Mouse (Mus musculus) stomach, postnatal 0 days (tissue): ENCODE data around the gene Plekha1.

Experiments
- CTCF ChIP-seq: IDR thresholded peaks from 2 replicates; pipeline ENCODE4 v1.5.1; 2016; ENCODE audit warnings: antibody characterized with exemption, low read depth, mild to moderate bottlenecking, moderate library complexity
- EP300 ChIP-seq: optimal IDR thresholded peaks from 2 replicates; pipeline ENCODE3; 2016; ENCODE audit warnings: antibody characterized with exemption

DNA sequence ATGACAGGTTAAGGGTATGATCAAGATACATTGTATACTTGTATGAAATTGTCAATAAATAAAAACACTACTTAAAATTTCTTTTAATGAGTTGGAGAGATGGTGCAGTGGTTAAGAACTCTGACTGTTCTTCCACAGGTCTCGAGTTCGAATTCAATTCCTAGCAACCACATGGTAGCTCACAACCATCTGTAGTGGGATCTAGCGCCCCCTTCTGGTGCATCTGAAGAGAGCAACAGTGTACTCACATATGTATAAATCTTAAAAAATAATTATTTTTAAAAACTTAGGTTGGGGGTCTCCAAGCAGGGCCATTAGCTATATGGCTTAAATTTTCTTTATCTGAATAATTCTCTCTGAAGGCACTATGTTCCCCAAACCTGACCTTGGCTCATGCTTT lies 64.8 kb downstream of the Plekha1 start:
- TF ChIP-seq EP300 (no peak), CTCF (peak; percentile 37)
